Mouse (Mus musculus): ENCODE measurements at regions not wholly inside any gene's neighbourhood (a gene's known extent, or its start where the extent isn't known, plus 50 kb on each side); places are given as distances from the start of the nearest gene placed in this dataset.

DNA sequence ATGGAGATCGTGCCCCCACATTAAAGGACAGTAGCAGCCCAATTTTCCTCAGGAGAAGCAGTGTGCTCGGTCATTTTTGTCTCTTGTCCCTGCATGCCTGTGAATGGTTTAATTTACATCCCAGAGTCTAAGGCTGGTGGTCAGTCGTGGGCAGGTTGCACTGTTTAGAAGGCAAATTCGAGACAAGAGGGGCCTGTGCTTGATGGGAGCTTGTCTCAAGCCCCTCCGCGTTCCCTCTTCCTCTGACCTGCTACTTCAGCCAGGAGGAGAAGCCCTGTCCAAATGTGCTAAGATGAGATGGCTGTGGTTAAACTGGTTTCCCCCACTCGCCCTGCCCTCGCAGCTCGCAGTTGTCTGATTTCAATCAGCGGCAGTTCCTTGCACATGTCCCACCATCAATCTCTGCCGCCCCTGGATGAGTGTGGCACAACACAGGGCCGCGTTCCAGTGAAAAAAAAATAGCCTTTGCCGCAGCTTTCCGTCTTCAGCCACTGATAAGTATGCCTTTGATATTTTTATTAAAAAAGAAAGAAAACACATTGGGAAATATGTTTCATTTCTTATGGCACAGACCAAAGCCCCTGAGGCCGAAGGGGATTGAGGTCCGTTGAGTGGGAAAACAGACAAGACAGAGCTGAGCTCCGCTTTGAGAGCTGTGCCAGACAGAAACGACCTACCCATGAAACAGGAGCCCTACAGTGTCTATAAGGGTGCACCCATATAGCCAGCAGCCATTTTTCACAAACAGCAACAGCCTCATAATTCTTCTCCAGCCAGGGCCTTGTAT, 99.5 kb upstream of the Eya4 start:
- TF ChIP-seq CTCF (IDR thresholded peaks at IDR 0.05; ENCODE audit: low read depth) = no peak
- no peak for TF ChIP-seq EP300 (IDR thresholded peaks at IDR 0.05; ENCODE audit: low read depth)

Data from liver, postnatal 0 days (tissue).